Mouse (Mus musculus): ENCODE results near the gene Eras. TPM values are rescaled to one million over a fixed set of nuclear protein-coding genes. Genes with fewer than 3 reads are reported as not detected.

Eras gene
- polyA plus RNA-seq, 1 experiment from 2014 or later = not detected

Other genes starting within 250 kb of the Eras start
- gene Magix, start 247.4 kb downstream of the Eras start, polyA plus RNA-seq (2015; fragmentation: Nextera tagmentation; extraction: Ambion mirVana) = 0.69 and 1.2 TPM in 2 replicates
- gene Gpkow, start 231.5 kb downstream of the Eras start, polyA plus RNA-seq (2015; fragmentation: Nextera tagmentation; extraction: Ambion mirVana) = 27.0 and 28.2 TPM in 2 replicates
- gene Wdr45, start 214.3 kb downstream of the Eras start, polyA plus RNA-seq (2015; fragmentation: Nextera tagmentation; extraction: Ambion mirVana) = 25.4 and 33.7 TPM in 2 replicates
- gene Gm45208, start 206.4 kb downstream of the Eras start, polyA plus RNA-seq (2015; fragmentation: Nextera tagmentation; extraction: Ambion mirVana) = 1.2 TPM in 1 of 2 replicates, not detected in the other
- gene Praf2, start 200.2 kb downstream of the Eras start, polyA plus RNA-seq (2015; fragmentation: Nextera tagmentation; extraction: Ambion mirVana) = 30.5 and 39.4 TPM in 2 replicates
- 4.1 and 8.7 TPM in 2 replicates for gene Ccdc120, start 177.7 kb downstream of the Eras start, polyA plus RNA-seq (2015; fragmentation: Nextera tagmentation; extraction: Ambion mirVana)
- gene Tfe3, start 166.0 kb downstream of the Eras start, polyA plus RNA-seq (2015; fragmentation: Nextera tagmentation; extraction: Ambion mirVana) = 16.6 and 21.7 TPM in 2 replicates
- gene Gripap1, start 138.8 kb downstream of the Eras start, polyA plus RNA-seq (2015; fragmentation: Nextera tagmentation; extraction: Ambion mirVana) = 25.9 and 31.1 TPM in 2 replicates
- 0.69 and 1.0 TPM in 2 replicates for gene Kcnd1, start 106.3 kb downstream of the Eras start, polyA plus RNA-seq (2015; fragmentation: Nextera tagmentation; extraction: Ambion mirVana)
- 24.7 and 31.7 TPM in 2 replicates for gene Otud5, start 87.2 kb downstream of the Eras start, polyA plus RNA-seq (2015; fragmentation: Nextera tagmentation; extraction: Ambion mirVana)
- 4.5 and 6.3 TPM in 2 replicates for gene Pim2, start 50.3 kb downstream of the Eras start, polyA plus RNA-seq (2015; fragmentation: Nextera tagmentation; extraction: Ambion mirVana)
- gene Slc35a2, start 44.6 kb downstream of the Eras start, polyA plus RNA-seq (2015; fragmentation: Nextera tagmentation; extraction: Ambion mirVana) = 22.3 and 32.0 TPM in 2 replicates
- gene Pqbp1, start 29.3 kb downstream of the Eras start, polyA plus RNA-seq (2015; fragmentation: Nextera tagmentation; extraction: Ambion mirVana) = 72.8 and 77.9 TPM in 2 replicates
- 102 and 124 TPM in 2 replicates for gene Timm17b, start 29.2 kb downstream of the Eras start, polyA plus RNA-seq (2015; fragmentation: Nextera tagmentation; extraction: Ambion mirVana)
- gene Gm10491, start 20.8 kb downstream of the Eras start, polyA plus RNA-seq (2015; fragmentation: Nextera tagmentation; extraction: Ambion mirVana) = not detected in 2 replicates
- not detected in 2 replicates for gene Gm10490, start 19.1 kb downstream of the Eras start, polyA plus RNA-seq (2015; fragmentation: Nextera tagmentation; extraction: Ambion mirVana)
- 0.39 and 3.3 TPM in 2 replicates for gene Pcsk1n, start 8.8 kb downstream of the Eras start, polyA plus RNA-seq (2015; fragmentation: Nextera tagmentation; extraction: Ambion mirVana)
- 21.4 and 28.6 TPM in 2 replicates for gene Hdac6, start 19.3 kb upstream of the Eras start, polyA plus RNA-seq (2015; fragmentation: Nextera tagmentation; extraction: Ambion mirVana)
- 0.57 and 2.4 TPM in 2 replicates for gene Gata1, start 49.5 kb upstream of the Eras start, polyA plus RNA-seq (2015; fragmentation: Nextera tagmentation; extraction: Ambion mirVana)
- 0.19 and 0.66 TPM in 2 replicates for gene Glod5, start 89.9 kb upstream of the Eras start, polyA plus RNA-seq (2015; fragmentation: Nextera tagmentation; extraction: Ambion mirVana)
- 25.0 and 32.1 TPM in 2 replicates for gene Suv39h1, start 146.2 kb upstream of the Eras start, polyA plus RNA-seq (2015; fragmentation: Nextera tagmentation; extraction: Ambion mirVana)
- gene Was, start 161.9 kb upstream of the Eras start, polyA plus RNA-seq (2015; fragmentation: Nextera tagmentation; extraction: Ambion mirVana) = 0.39 and 1.1 TPM in 2 replicates
- gene Wdr13, start 204.3 kb upstream of the Eras start, polyA plus RNA-seq (2015; fragmentation: Nextera tagmentation; extraction: Ambion mirVana) = 22.3 and 25.2 TPM in 2 replicates
- gene Rbm3, start 217.3 kb upstream of the Eras start, polyA plus RNA-seq (2015; fragmentation: Nextera tagmentation; extraction: Ambion mirVana) = 288 and 296 TPM in 2 replicates
- gene Tbc1d25, start 247.6 kb upstream of the Eras start, polyA plus RNA-seq (2015; fragmentation: Nextera tagmentation; extraction: Ambion mirVana) = 10.1 and 12.2 TPM in 2 replicates

All from heart, embryonic 15.5 days (tissue).